In genomic region chrX:52375129-52375528, GRCm38 (mm10) we compare ENCODE assay signal across 8 mouse cellular contexts.
DNase-seq lines count a peak whose midpoint lies in the region; TF ChIP-seq lines count a peak whose summit lies in the region.
"Had no signal": no experiment of that assay in that cellular context is flagged by ENCODE, and none has a peak within 500 bp of the region (broad histone marks: within the 10 kb centered on the region; RNA-seq: fewer than 3 reads in every experiment).

No protein-coding gene starts in this region.

- peak; percentile 32 for DNase-seq in kidney, adult 18-20 months
- no peak for DNase-seq in kidney, adult 11 months
- peak; percentile 10 for DNase-seq in A20 (ENCODE audit: low read depth, low spot score)
- peak; percentile 30 to 52 for DNase-seq in kidney, postnatal 4 days
- DNase-seq in T-cell, adult 2 months (ENCODE audit: low spot score) = no peak
- DNase-seq in right cerebral cortex, adult 2 months (ENCODE audit: low spot score in 2 of 2) = no peak

- H3K9ac ChIP-seq in ES-Bruce4 (ENCODE audit: low read depth, poor library complexity, severe bottlenecking) = no peak overlapping the region
- H3K9ac ChIP-seq: neural tube, embryonic 12.5 days had no signal

- H3K36me3 ChIP-seq in ES-Bruce4 (ENCODE audit: control insufficient read depth, insufficient read depth, low read length, poor library complexity, severe bottlenecking) = no peaks in the 10 kb centered on the region
- H3K36me3 ChIP-seq: neural tube, embryonic 12.5 days had no signal

- no peaks in the 10 kb centered on the region for H3K4me1 ChIP-seq in ES-Bruce4 (ENCODE audit: control insufficient read depth, insufficient read depth, low read length)
- H3K4me1 ChIP-seq: neural tube, embryonic 12.5 days had no signal

- no peak overlapping the region for H3K27ac ChIP-seq in ES-Bruce4 (ENCODE audit: insufficient read depth, low read length)
- H3K27ac ChIP-seq: neural tube, embryonic 12.5 days had no signal

- TF ChIP-seq CTCF in ES-Bruce4 (IDR thresholded peaks at IDR 0.05; ENCODE audit: low read depth, low read length) = peak; percentile 42

- H3K27me3 ChIP-seq in ES-Bruce4 (ENCODE audit: control insufficient read depth, insufficient read depth, low read length, poor library complexity, severe bottlenecking) = no peaks in the 10 kb centered on the region
- H3K27me3 ChIP-seq: neural tube, embryonic 12.5 days had no signal

- no peaks in the 10 kb centered on the region for H3K9me3 ChIP-seq in ES-Bruce4 (replicated peaks; ENCODE audit: control insufficient read depth, insufficient read depth, low read length, poor library complexity, severe bottlenecking)
- H3K9me3 ChIP-seq: neural tube, embryonic 12.5 days had no signal

- no peak for TF ChIP-seq EP300 in ES-Bruce4 (IDR thresholded peaks at IDR 0.05; ENCODE audit: insufficient read depth, low read depth, low read length)

- no peak overlapping the region for H3K4me3 ChIP-seq in ES-Bruce4 (ENCODE audit: low read depth, low read length)
- H3K4me3 ChIP-seq: neural tube, embryonic 12.5 days had no signal

- TF ChIP-seq POLR2A in ES-Bruce4 (IDR thresholded peaks at IDR 0.05; ENCODE audit: insufficient read depth, low read length) = no peak

Comparison
In these comparisons a context has a peak if more than half of its experiments do, and no peak if none do; other contexts are left out.
1. DNase-seq: peak in kidney, adult 18-20 months (single experiment), A20 (single experiment) and kidney, postnatal 4 days (2 of 2); none in kidney, adult 11 months (single experiment), T-cell, adult 2 months (single experiment) and right cerebral cortex, adult 2 months (0 of 2).